Mouse (Mus musculus) fibroblast of lung, adult 2 months (primary cell): ENCODE results near the gene Map3k12.

Experiments
- DNase-seq: peaks from one replicate; pipeline ENCODE4 v3.0.0-alpha.2; 2011; ENCODE audit warnings: low read depth

Map3k12 gene

GRCm38 (mm10) chr15:102516728-102517404 lies at the start of gene Map3k12:
TSS of gene Map3k12 (minus strand) at chr15:102517064.
- peak; percentile 33 for DNase-seq

- no peak for DNase-seq
Measured at GRCm38 (mm10) chr15:102563681-102564080, 46.8 kb upstream of the Map3k12 start.

- no peak for DNase-seq
Measured at GRCm38 (mm10) chr15:102563061-102563460, 46.2 kb upstream of the Map3k12 start.

- DNase-seq, result no peak
Measured at GRCm38 (mm10) chr15:102562491-102562890, 45.6 kb upstream of the Map3k12 start.

GRCm38 (mm10) chr15:102557580-102557979 lies 40.7 kb upstream of the Map3k12 start:
- no peak for DNase-seq

- DNase-seq, result no peak
Measured at GRCm38 (mm10) chr15:102555581-102555980, 38.7 kb upstream of the Map3k12 start.

GRCm38 (mm10) chr15:102552599-102552998 lies 35.7 kb upstream of the Map3k12 start:
- DNase-seq, result no peak

- no peak for DNase-seq
Measured at GRCm38 (mm10) chr15:102547478-102547877, 30.6 kb upstream of the Map3k12 start.

- no peak for DNase-seq
Measured at GRCm38 (mm10) chr15:102546677-102547427, 30.0 kb upstream of the Map3k12 start.

GRCm38 (mm10) chr15:102546246-102546645 lies 29.4 kb upstream of the Map3k12 start:
- no peak for DNase-seq

- no peak for DNase-seq
Measured at GRCm38 (mm10) chr15:102544801-102545200, 27.9 kb upstream of the Map3k12 start.

GRCm38 (mm10) chr15:102533926-102534325 lies 17.1 kb upstream of the Map3k12 start:
- DNase-seq, result no peak

GRCm38 (mm10) chr15:102532106-102532900 lies 15.4 kb upstream of the Map3k12 start:
- no peak for DNase-seq

GRCm38 (mm10) chr15:102531586-102531985 lies 14.7 kb upstream of the Map3k12 start:
- no peak for DNase-seq

GRCm38 (mm10) chr15:102530566-102530965 lies 13.7 kb upstream of the Map3k12 start:
- no peak for DNase-seq

- no peak for DNase-seq
Measured at GRCm38 (mm10) chr15:102528396-102528795, 11.5 kb upstream of the Map3k12 start.

- DNase-seq, result no peak
Measured at GRCm38 (mm10) chr15:102527936-102528335, 11.1 kb upstream of the Map3k12 start.

GRCm38 (mm10) chr15:102526111-102527002 lies 9.5 kb upstream of the Map3k12 start:
- no peak for DNase-seq

- DNase-seq, result no peak
Measured at GRCm38 (mm10) chr15:102524892-102525485, 8.1 kb upstream of the Map3k12 start, which contains the start of gene Npff. TSS of gene Npff (minus strand) at chr15:102524942.

GRCm38 (mm10) chr15:102521480-102521879 lies 4.6 kb upstream of the Map3k12 start:
- DNase-seq, result no peak

GRCm38 (mm10) chr15:102520416-102520815 lies 3.6 kb upstream of the Map3k12 start:
- no peak for DNase-seq
